Mouse (Mus musculus): ENCODE results near the gene Vmn1r56. TPM values are rescaled to one million over a fixed set of nuclear protein-coding genes. Genes with fewer than 3 reads are reported as not detected.

Gene Vmn1r56
- not detected in 2 replicates for total RNA-seq (2023)

GRCm38 (mm10) chr7:5196647-5197046, at the start of gene Vmn1r56:
Gene Vmn1r56 (minus strand): TSS chr7:5196747.

GRCm38 (mm10) chr7:5218193-5218592, 21.6 kb upstream of the Vmn1r56 start, which contains the start of gene Vmn1r57:
Gene Vmn1r57 (plus strand): TSS chr7:5218493.

GRCm38 (mm10) chr7:5149570-5149969, 47.0 kb downstream of the Vmn1r56 start, which contains the start of gene Vmn1r55:
Gene Vmn1r55 (minus strand): TSS chr7:5149670.

Other genes with a start within 250 kb of the Vmn1r56 start
- gene Sbk2, start 232.3 kb downstream of the Vmn1r56 start, total RNA-seq (2023): not detected in 2 replicates
- gene Sbk3, start 225.6 kb downstream of the Vmn1r56 start, total RNA-seq (2023): not detected in 2 replicates
- gene Zfp579, start 200.6 kb downstream of the Vmn1r56 start, total RNA-seq (2023): 3.4 and 6.0 TPM in 2 replicates
- 11.9 and 12.6 TPM in 2 replicates for gene Zfp524, start 182.3 kb downstream of the Vmn1r56 start, total RNA-seq (2023)
- 26.5 and 31.4 TPM in 2 replicates for gene Fiz1, start 182.1 kb downstream of the Vmn1r56 start, total RNA-seq (2023)
- not detected in 2 replicates for gene Gm44973, start 181.3 kb downstream of the Vmn1r56 start, total RNA-seq (2023)
- gene Zfp865, start 176.4 kb downstream of the Vmn1r56 start, total RNA-seq (2023): 38.0 and 47.1 TPM in 2 replicates
- gene Ccdc106, start 176.2 kb downstream of the Vmn1r56 start, total RNA-seq (2023): 0.29 and 0.98 TPM in 2 replicates
- 0.98 TPM in 1 of 2 replicates, not detected in the other for gene 4632433K11Rik, start 162.6 kb downstream of the Vmn1r56 start, total RNA-seq (2023)
- gene Zfp784, start 158.3 kb downstream of the Vmn1r56 start, total RNA-seq (2023): 2.0 and 2.2 TPM in 2 replicates
- 0.98 and 1.2 TPM in 2 replicates for gene Zfp580, start 145.2 kb downstream of the Vmn1r56 start, total RNA-seq (2023)
- gene U2af2, start 134.6 kb downstream of the Vmn1r56 start, total RNA-seq (2023): 219 and 291 TPM in 2 replicates
- gene Epn1, start 116.5 kb downstream of the Vmn1r56 start, total RNA-seq (2023): 143 and 147 TPM in 2 replicates
- not detected in 2 replicates for gene Rfpl4, start 79.8 kb downstream of the Vmn1r56 start, total RNA-seq (2023)
- 0.41 TPM in 1 of 2 replicates, not detected in the other for gene Rasl2-9, start 70.8 kb downstream of the Vmn1r56 start, total RNA-seq (2023)
- not detected in 2 replicates for gene Vmn1r55, start 47.1 kb downstream of the Vmn1r56 start, total RNA-seq (2023)
- gene Vmn1r57, start 21.7 kb upstream of the Vmn1r56 start, total RNA-seq (2023): not detected in 2 replicates
- gene Gm5065, start 153.8 kb upstream of the Vmn1r56 start, total RNA-seq (2023): not detected in 2 replicates
- not detected in 2 replicates for gene Nlrp2, start 154.3 kb upstream of the Vmn1r56 start, total RNA-seq (2023)
- not detected in 2 replicates for gene Vmn1r58, start 216.6 kb upstream of the Vmn1r56 start, total RNA-seq (2023)